Mouse (Mus musculus) MEL (cell line): ENCODE data around the gene Trio. TPM values are rescaled to one million over a fixed set of nuclear protein-coding genes. Genes with fewer than 3 reads are reported as not detected.
A peak's percentile ranks its signal among the peaks of the same experiment; 100 is the strongest.

Experiments
- DNase-seq: peaks from one replicate; pipeline ENCODE4 v3.0.0; 2011; ENCODE audit warnings: low read depth, low spot score
- H3K27ac ChIP-seq: 2 replicates; pipeline ENCODE4 v1.5.1; 2012; ENCODE audit warnings: low read depth, mild to moderate bottlenecking, control low read depth, low read length, moderate library complexity; ENCODE audit not compliant: control insufficient read depth
- H3K27me3 ChIP-seq, 2 experiments: fragments of 150-350 bp in 1 of 2; sonication (generic) in 1 of 2; 2 replicates each; pipeline ENCODE4 v1.6.1; 2012; ENCODE audit warnings: low read length in 2 of 2, mild to moderate bottlenecking in 2 of 2, improper control_type of control experiment in 1 of 2, moderate library complexity in 1 of 2; ENCODE audit not compliant: insufficient read depth in 2 of 2, control insufficient read depth in 1 of 2
- H3K36me3 ChIP-seq, 2 experiments: 2 replicates each; pipeline ENCODE4 v1.6.1; 2012 to 2014; ENCODE audit warnings: low read length in 2 of 2, improper control_type of control experiment in 1 of 2, inconsistent platforms in 1 of 2, mild to moderate bottlenecking in 1 of 2; ENCODE audit not compliant: insufficient read depth in 2 of 2, control insufficient read depth in 1 of 2
- H3K4me1 ChIP-seq, 2 experiments: fragments of 150-350 bp in 1 of 2; sonication (generic) in 1 of 2; 2 replicates each; pipeline ENCODE4 v1.6.1; 2012; ENCODE audit warnings: low read length in 2 of 2, improper control_type of control experiment in 1 of 2, mild to moderate bottlenecking in 1 of 2; ENCODE audit not compliant: insufficient read depth in 2 of 2, control insufficient read depth in 1 of 2
- H3K4me3 ChIP-seq, 2 experiments: fragments of 150-350 bp in 1 of 2; sonication (generic) in 1 of 2; 2 replicates each; pipeline ENCODE4 v1.5.1; 2012; ENCODE audit warnings: low read depth in 2 of 2, low read length in 2 of 2, mild to moderate bottlenecking in 2 of 2, moderate library complexity in 2 of 2, control low read depth in 1 of 2, improper control_type of control experiment in 1 of 2; ENCODE audit not compliant: control insufficient read depth in 1 of 2, insufficient read depth in 1 of 2
- H3K79me2 ChIP-seq: 2 replicates; pipeline ENCODE4 v1.6.1; 2012; ENCODE audit warnings: mild to moderate bottlenecking, low read length, moderate library complexity; ENCODE audit not compliant: control insufficient read depth, poor library complexity, insufficient read depth
- H3K9ac ChIP-seq: 2 replicates; pipeline ENCODE4 v1.6.1; 2012; ENCODE audit warnings: low read depth, mild to moderate bottlenecking, control low read depth, low read length, moderate library complexity; ENCODE audit not compliant: control insufficient read depth, poor library complexity, severe bottlenecking
- H3K9me3 ChIP-seq: fragments of 150-350 bp; sonication (generic); replicated peaks from 2 replicates; pipeline ENCODE4 v1.6.1; 2012; ENCODE audit warnings: mild to moderate bottlenecking, low read length, improper control_type of control experiment, moderate library complexity; ENCODE audit not compliant: insufficient read depth
- BHLHE40 ChIP-seq: IDR thresholded peaks from 2 replicates; pipeline ENCODE4 v1.6.1; 2012; ENCODE audit warnings: low read depth, mild to moderate bottlenecking, inconsistent platforms, low read length, improper control_type of control experiment, borderline replicate concordance
- CHD1 ChIP-seq: IDR thresholded peaks from 2 replicates; pipeline ENCODE4 v1.6.1; 2012; ENCODE audit warnings: low read depth, mild to moderate bottlenecking, inconsistent platforms, low read length, improper control_type of control experiment
- CHD2 ChIP-seq: IDR thresholded peaks from 2 replicates; pipeline ENCODE4 v1.6.1; 2011; ENCODE audit warnings: low read length, improper control_type of control experiment
- CTCF ChIP-seq, 3 experiments: IDR thresholded peaks in 2 of 3; conservative IDR thresholded peaks in 1 of 3; 2 replicates each; pipeline ENCODE4 v1.5.1; 2011 to 2012; ENCODE audit warnings: low read length in 3 of 3, low read depth in 2 of 3, mild to moderate bottlenecking in 2 of 3, improper control_type of control experiment in 1 of 3, inconsistent platforms in 1 of 3, mixed read lengths in 1 of 3, moderate library complexity in 1 of 3; ENCODE audit not compliant: control insufficient read depth in 1 of 3, insufficient read depth in 1 of 3, poor library complexity in 1 of 3, severe bottlenecking in 1 of 3
- E2F4 ChIP-seq: IDR thresholded peaks from 2 replicates; pipeline ENCODE4 v1.6.1; 2011; ENCODE audit warnings: low read depth, low read length, improper control_type of control experiment, borderline replicate concordance
- GABPA ChIP-seq: IDR thresholded peaks from 2 replicates; pipeline ENCODE4 v1.6.1; 2012; ENCODE audit warnings: low read depth, mild to moderate bottlenecking, inconsistent platforms, low read length, improper control_type of control experiment, moderate library complexity
- GATA1 ChIP-seq: IDR thresholded peaks from 2 replicates; pipeline ENCODE4 v1.6.1; 2011; ENCODE audit warnings: low read depth, low read length, improper control_type of control experiment
- HCFC1 ChIP-seq: IDR thresholded peaks from 2 replicates; pipeline ENCODE4 v1.6.1; 2012; ENCODE audit warnings: low read depth, mild to moderate bottlenecking, inconsistent platforms, low read length, improper control_type of control experiment, moderate library complexity
- MAX ChIP-seq: IDR thresholded peaks from 2 replicates; pipeline ENCODE4 v1.6.1; 2011; ENCODE audit warnings: low read length, improper control_type of control experiment
- MEF2A ChIP-seq: IDR thresholded peaks from 2 replicates; pipeline ENCODE4 v1.6.1; 2014; ENCODE audit warnings: low read depth, mild to moderate bottlenecking, inconsistent platforms, low read length, improper control_type of control experiment; ENCODE audit not compliant: poor library complexity, insufficient replicate concordance, severe bottlenecking; ENCODE audit errors: extremely low read depth
- MXI1 ChIP-seq: IDR thresholded peaks from 2 replicates; pipeline ENCODE4 v1.6.1; 2011; ENCODE audit warnings: mild to moderate bottlenecking, low read depth, low read length, improper control_type of control experiment
- MYB ChIP-seq: IDR thresholded peaks from 2 replicates; pipeline ENCODE4 v1.6.1; 2011; ENCODE audit warnings: mild to moderate bottlenecking, low read depth, low read length, improper control_type of control experiment
- MYC ChIP-seq: IDR thresholded peaks from 2 replicates; pipeline ENCODE4 v1.6.1; 2011; ENCODE audit warnings: low read depth, mild to moderate bottlenecking, low read length, improper control_type of control experiment, moderate library complexity
- NRF1 ChIP-seq: IDR thresholded peaks from 2 replicates; pipeline ENCODE4 v1.6.1; 2014; ENCODE audit warnings: low read depth, mild to moderate bottlenecking, inconsistent platforms, low read length, improper control_type of control experiment, moderate library complexity; ENCODE audit not compliant: poor library complexity, insufficient read depth, severe bottlenecking
- POLR2A ChIP-seq, 2 experiments: IDR thresholded peaks; 2 replicates each; pipeline ENCODE4 v1.6.1; 2011 to 2012; ENCODE audit warnings: low read length in 2 of 2, mild to moderate bottlenecking in 2 of 2, control low read depth in 1 of 2, improper control_type of control experiment in 1 of 2, low read depth in 1 of 2, moderate library complexity in 1 of 2; ENCODE audit not compliant: control insufficient read depth in 1 of 2, insufficient read depth in 1 of 2, poor library complexity in 1 of 2
- POLR2AphosphoS5 ChIP-seq: IDR thresholded peaks from 2 replicates; pipeline ENCODE4 v1.6.1; 2012; ENCODE audit warnings: low read depth, borderline replicate concordance, mild to moderate bottlenecking, inconsistent platforms, low read length, moderate library complexity, mixed read lengths
- RAD21 ChIP-seq: IDR thresholded peaks from 2 replicates; pipeline ENCODE4 v1.6.1; 2011; ENCODE audit warnings: mild to moderate bottlenecking, low read depth, low read length, improper control_type of control experiment
- RCOR1 ChIP-seq: IDR thresholded peaks from 2 replicates; pipeline ENCODE4 v1.6.1; 2012; ENCODE audit warnings: low read depth, mild to moderate bottlenecking, inconsistent platforms, low read length, improper control_type of control experiment
- SIN3A ChIP-seq: IDR thresholded peaks from 2 replicates; pipeline ENCODE4 v1.6.1; 2012; ENCODE audit warnings: low read length, improper control_type of control experiment, inconsistent platforms
- TBP ChIP-seq: IDR thresholded peaks from 2 replicates; pipeline ENCODE4 v1.8.0; 2011; ENCODE audit warnings: low read depth, low read length, improper control_type of control experiment
- UBTF ChIP-seq: IDR thresholded peaks from 2 replicates; pipeline ENCODE4 v1.6.1; 2012; ENCODE audit warnings: low read depth, mild to moderate bottlenecking, inconsistent platforms, low read length, improper control_type of control experiment, moderate library complexity, borderline replicate concordance; ENCODE audit not compliant: insufficient read depth
- USF1 ChIP-seq: IDR thresholded peaks from 2 replicates; pipeline ENCODE4 v1.6.1; 2014; ENCODE audit warnings: low read depth, mild to moderate bottlenecking, inconsistent platforms, low read length, improper control_type of control experiment, moderate library complexity
- USF2 ChIP-seq, 2 experiments: IDR thresholded peaks; 2 replicates each; pipeline ENCODE4 v1.6.1; 2011 to 2012; ENCODE audit warnings: improper control_type of control experiment in 2 of 2, low read length in 2 of 2, borderline replicate concordance in 1 of 2, inconsistent platforms in 1 of 2, low read depth in 1 of 2, mild to moderate bottlenecking in 1 of 2; ENCODE audit not compliant: insufficient read depth in 1 of 2
- ZC3H11A ChIP-seq: IDR thresholded peaks from 2 replicates; pipeline ENCODE4 v1.6.1; 2012; ENCODE audit warnings: low read depth, mild to moderate bottlenecking, inconsistent platforms, low read length, improper control_type of control experiment
- ZKSCAN1 ChIP-seq: IDR thresholded peaks from 2 replicates; pipeline ENCODE4 v1.6.1; 2012; ENCODE audit warnings: low read depth, mild to moderate bottlenecking, inconsistent platforms, low read length, improper control_type of control experiment, moderate library complexity
- ZNF384 ChIP-seq: IDR thresholded peaks from 2 replicates; pipeline ENCODE4 v1.6.1; 2012; ENCODE audit warnings: low read depth, mild to moderate bottlenecking, inconsistent platforms, low read length, improper control_type of control experiment
- polyA plus RNA-seq, 2 experiments: library from polyadenylated mRNA; stranded (reverse) in 1 of 2; unstranded in 1 of 2; fragments of >175 nt in 1 of 2; fragments of >200 nt in 1 of 2; gene quantifications; 2 replicates each; pipeline versions ENCODE4 v1.2.1 to v1.2.4; 2012; ENCODE audit warnings: low replicate concordance in 2 of 2, low read depth in 1 of 2; ENCODE audit not compliant: insufficient read length in 2 of 2, insufficient read depth in 1 of 2, missing spikeins in 1 of 2
- total RNA-seq: library from RNA; depleted of rRNA; stranded (reverse); fragments of 300-350 nt; gene quantifications from 2 replicates; pipeline ENCODE4 v1.2.3, GENCODE M21; 2012

Gene Trio
- total and polyA plus RNA-seq, 3 experiments, result 0.91 to 1.1 TPM; not detected in 1

- Histone ChIP-seq H3K79me2 (no peaks in the 10 kb centered on the region), H3K4me1 (no peaks in the 10 kb centered on the region), H3K9me3 (no peaks in the 10 kb centered on the region), H3K4me3 (no peak overlapping the region), H3K36me3 (no peaks in the 10 kb centered on the region), H3K9ac (no peak overlapping the region), H3K27ac (no peak overlapping the region), H3K27me3 (no peaks in the 10 kb centered on the region)
- no peak for DNase-seq
- no peak for TF ChIP-seq CHD2
- no peak for TF ChIP-seq ZNF384
- no peak for TF ChIP-seq POLR2A (IDR thresholded peaks at IDR 0.05; ENCODE audit: control insufficient read depth in 1 of 2, insufficient read depth in 1 of 2, low read depth in 1 of 2, low read length in 2 of 2, poor library complexity in 1 of 2)
- no peak for TF ChIP-seq MYC
- TF ChIP-seq ZKSCAN1, result no peak
- no peak for TF ChIP-seq SIN3A
- TF ChIP-seq NRF1, result no peak
- TF ChIP-seq GATA1, result no peak
- TF ChIP-seq UBTF, result no peak
- TF ChIP-seq E2F4, result no peak
- TF ChIP-seq TBP, result no peak
- TF ChIP-seq RCOR1, result no peak
- no peak for TF ChIP-seq MXI1
- TF ChIP-seq RAD21, result no peak
Measured at GRCm38 (mm10) chr15:27841696-27842095, 184.0 kb downstream of the Trio start.

- H3K36me3 ChIP-seq, result no peaks in the 10 kb centered on the region
- DNase-seq, result peak; percentile 12
- H3K9me3 ChIP-seq, result no peaks in the 10 kb centered on the region
- H3K27ac ChIP-seq, result no peak overlapping the region
- no peak overlapping the region for H3K9ac ChIP-seq
- H3K27me3 ChIP-seq, result no peaks in the 10 kb centered on the region
- H3K4me3 ChIP-seq, result no peak overlapping the region
- no peak for TF ChIP-seq USF2 (IDR thresholded peaks at IDR 0.05; ENCODE audit: borderline replicate concordance in 1 of 2, insufficient read depth in 1 of 2, low read depth in 1 of 2, low read length in 2 of 2)
- no peak for TF ChIP-seq CHD2
- no peak for TF ChIP-seq RCOR1
- TF ChIP-seq ZNF384, result no peak
- no peak for TF ChIP-seq TBP
- no peak for TF ChIP-seq POLR2AphosphoS5
- TF ChIP-seq GATA1, result no peak
- no peak for TF ChIP-seq MYB
- TF ChIP-seq CHD1, result no peak
- no peak for TF ChIP-seq CTCF (IDR thresholded peaks at IDR 0.05 in 2 of 3, conservative IDR thresholded peaks at IDR 0.05 in 1 of 3; ENCODE audit: control insufficient read depth in 1 of 3, insufficient read depth in 1 of 3, low read depth in 2 of 3, low read length in 3 of 3, poor library complexity in 1 of 3, severe bottlenecking in 1 of 3)
- no peak for TF ChIP-seq USF1
- TF ChIP-seq UBTF, result no peak
- no peak for TF ChIP-seq BHLHE40
- TF ChIP-seq MEF2A, result no peak
- no peak for TF ChIP-seq E2F4
- TF ChIP-seq GABPA, result no peak
- TF ChIP-seq HCFC1, result no peak
- TF ChIP-seq ZKSCAN1, result no peak
- TF ChIP-seq MAX, result no peak
- TF ChIP-seq ZC3H11A, result no peak
- H3K4me1 ChIP-seq, result no peaks in the 10 kb centered on the region
- H3K79me2 ChIP-seq, result no peaks in the 10 kb centered on the region
Measured at GRCm38 (mm10) chr15:27840579-27840978, 185.1 kb downstream of the Trio start.
